Mouse (Mus musculus): Measurements from ENCODE around the gene Actr3. TPM values are rescaled to one million over a fixed set of nuclear protein-coding genes. Genes with fewer than 3 reads are reported as not detected.

The Actr3 gene
- polyA plus RNA-seq, 1 experiment from 2014 or later = 232 TPM

DNA sequence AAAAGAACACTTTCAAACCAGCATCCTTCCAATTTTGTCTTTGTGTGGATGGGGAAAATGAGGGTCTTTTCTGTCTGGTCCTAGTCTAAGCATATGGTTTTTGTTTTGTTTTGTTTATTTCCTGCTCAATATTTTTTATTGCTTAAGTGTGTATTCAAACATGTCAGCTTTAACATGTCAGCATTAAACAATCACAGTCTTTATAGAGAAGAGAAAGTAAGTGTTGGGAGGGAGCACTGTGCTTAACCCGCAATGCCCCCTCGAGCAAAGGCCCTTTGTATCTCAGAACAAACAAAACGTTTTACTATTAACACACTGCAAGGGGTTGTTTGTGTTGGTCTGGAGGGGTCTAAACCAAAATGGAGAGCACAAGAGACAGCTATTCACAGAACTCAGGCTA lies 47.2 kb downstream of the Actr3 start:
- Histone ChIP-seq H3K4me3 (no peak overlapping the region), H3K36me3 (peaks cover 15% of the 10 kb centered on the region), H3K27ac (replicated peaks) (no peak overlapping the region), H3K27me3 (ENCODE audit: low read depth, poor library complexity, severe bottlenecking) (no peaks in the 10 kb centered on the region), H3K4me1 (0 out of 2 replicates have a peak, but pooled peaks cover 5% of the 10 kb centered on the region), H3K9me3 (replicated peaks) (no peaks in the 10 kb centered on the region)
- DNase-seq (ENCODE audit: low spot score) = no peak
- WGBS = 41% methylated on average over 3 of the region's 3 CpGs

DNA sequence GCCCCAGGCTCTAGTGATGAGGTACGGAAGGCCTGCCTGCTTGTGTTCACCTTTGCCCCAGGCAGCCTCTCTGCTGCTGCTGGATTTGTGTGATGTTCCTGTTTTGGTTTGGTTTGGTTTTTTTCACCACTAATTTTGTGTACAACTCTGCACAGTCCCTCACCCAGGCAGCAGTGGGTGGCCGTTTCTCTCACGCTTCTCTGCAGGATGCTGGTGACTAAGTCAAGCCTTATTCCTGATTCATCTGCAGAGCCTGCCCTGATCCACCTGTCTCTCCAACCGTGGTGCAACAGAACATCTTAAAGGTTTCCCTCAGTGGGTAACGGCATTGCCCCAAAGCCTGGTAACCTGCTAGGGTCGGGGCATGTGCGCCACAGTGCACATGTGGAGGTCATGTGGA lies 49.3 kb downstream of the Actr3 start:
- no peaks in the 10 kb centered on the region for H3K27me3 ChIP-seq (ENCODE audit: low read depth, poor library complexity, severe bottlenecking)

DNA sequence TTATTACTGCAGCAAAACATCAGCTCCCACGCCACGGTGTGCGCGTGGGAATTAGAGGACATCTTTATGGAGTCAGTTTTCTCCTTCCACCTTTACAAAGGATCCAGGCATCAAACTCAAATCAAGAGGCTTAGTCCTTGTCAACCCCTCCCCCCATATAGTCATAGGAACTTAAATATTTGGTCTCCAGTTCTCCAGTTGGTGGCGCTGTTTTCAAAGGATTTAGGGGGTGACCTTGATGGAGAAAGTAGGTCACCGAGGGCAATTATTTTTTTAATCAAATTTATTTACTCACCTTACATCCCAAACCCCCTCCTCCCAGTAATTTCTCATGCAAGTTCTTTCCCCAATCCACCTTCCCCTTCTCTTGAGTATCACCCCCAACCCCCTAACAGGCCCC lies 52.9 kb downstream of the Actr3 start:
- Histone ChIP-seq H3K27ac (replicated peaks) (no peak overlapping the region), H3K36me3 (no peaks in the 10 kb centered on the region), H3K9me3 (replicated peaks) (no peaks in the 10 kb centered on the region), H3K4me3 (no peak overlapping the region), H3K27me3 (ENCODE audit: low read depth, poor library complexity, severe bottlenecking) (no peaks in the 10 kb centered on the region), H3K4me1 (no peaks in the 10 kb centered on the region)
- DNase-seq (ENCODE audit: low spot score) = no peak
- WGBS = 57% methylated on average over 6 of the region's 6 CpGs

More for the DNA sequence above, 49.3 kb downstream of the Actr3 start:
- no peaks in the 10 kb centered on the region for H3K9me3 ChIP-seq (replicated peaks)
- DNase-seq (ENCODE audit: low spot score) = no peak
- no peaks in the 10 kb centered on the region for H3K36me3 ChIP-seq
- no peak overlapping the region for H3K4me3 ChIP-seq
- 67% methylated on average over 7 of the region's 7 CpGs for WGBS
- H3K4me1 ChIP-seq = 0 out of 2 replicates have a peak, but pooled peaks cover 5% of the 10 kb centered on the region
- H3K27ac ChIP-seq (replicated peaks) = no peak overlapping the region

DNA sequence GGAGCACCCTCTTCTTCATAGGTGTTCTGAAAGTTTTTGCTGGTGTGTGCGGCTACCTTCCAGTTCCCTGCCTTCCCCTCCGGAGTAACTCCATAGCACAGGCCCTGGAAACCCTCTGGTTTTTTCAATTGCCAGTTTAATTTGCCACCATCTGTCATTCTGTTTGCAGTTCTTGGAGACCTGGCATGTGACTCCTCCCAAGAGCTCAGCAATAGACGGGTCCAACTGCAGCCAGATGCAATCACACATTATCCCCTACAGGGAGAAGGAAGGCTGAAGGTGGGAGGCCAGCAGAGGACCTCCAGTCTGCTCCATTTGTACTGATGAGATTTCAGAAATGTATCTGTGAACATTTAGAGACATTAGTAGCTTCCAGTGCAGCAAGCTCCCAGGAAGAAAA lies 56.6 kb downstream of the Actr3 start:
- no peaks in the 10 kb centered on the region for H3K4me1 ChIP-seq
- no peak overlapping the region for H3K4me3 ChIP-seq
- no peak for DNase-seq (ENCODE audit: low spot score)
- WGBS = 85% methylated on average over 3 of the region's 3 CpGs
- H3K9me3 ChIP-seq (replicated peaks) = no peaks in the 10 kb centered on the region
- H3K27me3 ChIP-seq (ENCODE audit: low read depth, poor library complexity, severe bottlenecking) = no peaks in the 10 kb centered on the region
- no peak overlapping the region for H3K27ac ChIP-seq (replicated peaks)
- no peaks in the 10 kb centered on the region for H3K36me3 ChIP-seq

DNA sequence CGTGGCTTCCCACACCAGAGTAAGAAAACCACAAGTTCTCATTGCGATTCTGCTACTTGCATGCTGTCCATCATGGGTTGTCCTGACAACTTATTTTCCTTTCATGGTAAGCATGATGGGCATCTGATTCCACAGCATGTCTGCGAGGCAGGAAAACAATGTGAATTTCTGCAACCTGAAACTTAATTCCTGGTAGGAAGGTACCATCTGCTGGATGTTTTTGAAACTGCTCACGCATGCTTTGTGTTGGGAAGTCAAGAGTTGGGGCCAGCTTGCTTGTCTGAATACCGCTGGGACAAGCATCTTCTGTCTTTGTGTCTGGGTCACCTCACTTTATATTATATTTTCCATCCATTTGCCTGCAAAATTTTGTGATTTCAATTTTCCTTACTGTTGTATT lies 62.7 kb downstream of the Actr3 start:
- DNase-seq (ENCODE audit: low spot score) = no peak
- Histone ChIP-seq H3K4me3 (no peak overlapping the region), H3K36me3 (no peaks in the 10 kb centered on the region), H3K9me3 (replicated peaks) (no peaks in the 10 kb centered on the region), H3K4me1 (no peaks in the 10 kb centered on the region), H3K27ac (replicated peaks) (no peak overlapping the region), H3K27me3 (ENCODE audit: low read depth, poor library complexity, severe bottlenecking) (no peaks in the 10 kb centered on the region)
- 81% methylated on average over 5 of the region's 5 CpGs for WGBS

DNA sequence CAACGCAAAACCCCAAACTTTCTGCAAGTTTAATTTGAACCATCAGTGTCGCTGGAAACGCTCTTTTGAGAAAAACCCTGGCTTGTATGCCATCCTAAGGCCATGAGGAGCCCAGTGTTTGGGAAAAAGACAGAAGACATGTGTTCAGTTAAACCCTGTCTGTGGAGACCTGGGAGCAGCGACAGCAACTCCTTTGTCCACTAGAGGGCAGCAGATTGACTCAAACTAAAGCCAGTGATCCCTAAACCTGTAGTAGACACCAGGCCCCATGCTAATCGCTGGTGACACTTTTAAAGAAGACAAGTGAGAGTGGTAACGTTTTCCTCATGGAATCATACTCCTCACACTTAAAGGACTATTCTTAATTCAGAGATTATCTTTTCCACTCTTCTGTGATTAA lies 64.7 kb downstream of the Actr3 start:
- Histone ChIP-seq H3K4me3 (no peak overlapping the region), H3K36me3 (no peaks in the 10 kb centered on the region), H3K4me1 (no peaks in the 10 kb centered on the region), H3K9me3 (replicated peaks) (no peaks in the 10 kb centered on the region), H3K27ac (replicated peaks) (no peak overlapping the region), H3K27me3 (ENCODE audit: low read depth, poor library complexity, severe bottlenecking) (no peaks in the 10 kb centered on the region)
- WGBS = 44% methylated on average over 6 of the region's 6 CpGs
- peak; percentile 68 for DNase-seq (ENCODE audit: low spot score)

DNA sequence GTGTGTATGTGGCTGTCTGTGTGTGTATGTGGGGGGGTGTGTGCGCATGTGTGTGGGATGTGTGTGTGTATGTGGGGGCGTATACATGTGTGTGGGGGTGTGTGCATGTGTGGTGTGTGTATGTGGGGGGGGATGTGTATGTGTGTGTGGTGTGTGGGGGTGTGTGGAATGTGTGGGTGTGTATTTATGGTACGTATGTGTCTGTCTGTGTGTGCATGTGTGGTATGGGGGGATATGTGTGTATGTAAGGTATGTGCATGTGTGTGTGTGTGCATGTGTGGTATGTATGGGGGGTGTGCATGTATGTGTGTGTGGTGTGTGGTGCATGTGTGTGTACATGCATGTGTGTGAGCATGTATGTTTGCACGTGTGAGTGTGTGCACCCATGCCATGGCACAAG lies 70.0 kb downstream of the Actr3 start:
- Histone ChIP-seq H3K27ac (replicated peaks) (no peak overlapping the region), H3K4me1 (no peaks in the 10 kb centered on the region), H3K27me3 (ENCODE audit: low read depth, poor library complexity, severe bottlenecking) (no peaks in the 10 kb centered on the region), H3K36me3 (no peaks in the 10 kb centered on the region), H3K9me3 (replicated peaks) (no peaks in the 10 kb centered on the region), H3K4me3 (no peak overlapping the region)
- DNase-seq (ENCODE audit: low spot score) = no peak
- 99% methylated on average over 4 of the region's 4 CpGs for WGBS

DNA sequence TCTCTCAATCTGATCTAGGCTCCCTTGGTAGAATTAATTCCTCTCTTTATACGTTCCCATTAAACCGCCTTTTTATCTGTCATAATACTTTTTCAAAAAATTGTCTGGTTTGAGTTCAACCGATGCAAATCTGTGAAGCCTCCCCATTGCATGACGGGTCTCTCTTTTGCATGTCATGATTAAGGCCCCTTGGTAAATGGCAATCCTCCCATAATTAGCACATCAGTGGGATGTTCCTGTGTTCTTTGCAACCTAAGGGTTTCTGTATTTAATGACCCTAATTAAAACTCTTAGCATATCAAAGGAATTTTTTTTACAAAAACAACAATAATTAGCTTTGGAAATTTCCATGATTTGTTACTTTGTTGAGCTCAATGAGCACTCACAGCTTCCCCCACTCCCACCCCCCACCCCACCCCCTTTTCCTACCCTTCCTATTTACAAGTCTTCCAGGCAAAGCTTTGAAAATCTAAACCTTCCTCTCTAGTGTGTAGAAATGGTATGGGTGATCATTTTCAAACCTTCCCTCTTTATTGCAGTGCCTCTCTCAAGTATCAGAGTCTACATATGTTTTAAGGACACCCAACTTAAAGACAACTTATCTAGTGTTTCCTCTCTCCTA lies 84.0 kb downstream of the Actr3 start:
- H3K36me3 ChIP-seq = no peaks in the 10 kb centered on the region
- no peak overlapping the region for H3K27ac ChIP-seq (replicated peaks)
- 91% methylated on average over 4 of the region's 4 CpGs for WGBS
- H3K4me3 ChIP-seq = no peak overlapping the region
- H3K4me1 ChIP-seq = no peaks in the 10 kb centered on the region
- H3K9me3 ChIP-seq (replicated peaks) = peaks cover 2% of the 10 kb centered on the region; the same call in 1 of the 2 replicates
- no peaks in the 10 kb centered on the region for H3K27me3 ChIP-seq (ENCODE audit: low read depth, poor library complexity, severe bottlenecking)
- DNase-seq (ENCODE audit: low spot score) = no peak

DNA sequence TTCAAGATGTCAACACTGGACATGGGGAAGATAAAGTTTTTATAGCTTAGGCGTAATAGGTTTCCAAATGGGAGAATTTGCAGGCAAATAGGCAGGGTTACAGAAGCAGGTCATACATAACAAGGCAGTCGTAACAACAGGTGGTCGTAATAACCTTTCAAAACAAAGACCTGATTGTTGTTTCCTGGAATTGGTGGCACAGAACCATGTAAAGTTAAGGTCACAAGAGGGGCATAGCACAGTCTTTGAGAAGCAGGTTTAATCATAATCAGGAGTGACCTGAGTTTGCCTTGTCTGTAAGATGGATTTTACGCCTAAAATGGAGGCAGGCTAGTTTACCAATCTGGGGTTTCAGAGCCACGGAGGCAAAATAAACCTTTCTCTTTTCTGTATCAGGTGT lies 84.7 kb downstream of the Actr3 start:
- 88% methylated on average over 5 of the region's 5 CpGs for WGBS

DNA sequence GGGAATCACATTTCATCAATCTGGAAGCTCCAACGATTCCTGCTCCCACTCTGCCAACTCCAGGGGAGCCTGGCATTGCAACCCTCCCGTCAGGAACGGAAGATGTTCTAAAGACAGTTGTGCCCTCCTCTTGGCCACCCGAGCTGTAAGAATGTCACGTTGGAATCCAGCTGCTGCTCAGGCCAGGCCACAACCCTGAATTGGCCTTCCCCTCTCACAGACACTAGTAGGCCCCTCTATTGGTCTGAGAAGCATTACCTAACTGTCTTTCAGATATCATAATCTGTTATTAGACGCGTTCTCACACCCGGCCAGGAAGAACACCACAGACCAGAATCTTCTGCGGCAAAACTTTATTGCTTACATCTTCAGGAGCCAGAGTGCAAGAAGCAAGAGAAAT lies 89.7 kb downstream of the Actr3 start:
- H3K4me1 ChIP-seq = no peaks in the 10 kb centered on the region
- 93% methylated on average over 9 of the region's 9 CpGs for whole genome bisulfite sequencing
- H3K27ac ChIP-seq (replicated peaks) = no peak overlapping the region
- no peak for DNase-seq (ENCODE audit: low spot score)
- no peaks in the 10 kb centered on the region for H3K27me3 ChIP-seq (ENCODE audit: low read depth, poor library complexity, severe bottlenecking)
- no peak overlapping the region for H3K4me3 ChIP-seq
- H3K9me3 ChIP-seq (replicated peaks) = peaks cover 9% of the 10 kb centered on the region; the same call in 1 of the 2 replicates
- H3K36me3 ChIP-seq = no peaks in the 10 kb centered on the region

More for the DNA sequence above, 84.7 kb downstream of the Actr3 start:
- Histone ChIP-seq H3K36me3 (no peaks in the 10 kb centered on the region), H3K4me1 (no peaks in the 10 kb centered on the region), H3K27me3 (ENCODE audit: low read depth, poor library complexity, severe bottlenecking) (no peaks in the 10 kb centered on the region), H3K9me3 (replicated peaks) (peaks cover 2% of the 10 kb centered on the region; the same call in 1 of the 2 replicates), H3K27ac (replicated peaks) (no peak overlapping the region), H3K4me3 (no peak overlapping the region)
- DNase-seq (ENCODE audit: low spot score) = no peak

DNA sequence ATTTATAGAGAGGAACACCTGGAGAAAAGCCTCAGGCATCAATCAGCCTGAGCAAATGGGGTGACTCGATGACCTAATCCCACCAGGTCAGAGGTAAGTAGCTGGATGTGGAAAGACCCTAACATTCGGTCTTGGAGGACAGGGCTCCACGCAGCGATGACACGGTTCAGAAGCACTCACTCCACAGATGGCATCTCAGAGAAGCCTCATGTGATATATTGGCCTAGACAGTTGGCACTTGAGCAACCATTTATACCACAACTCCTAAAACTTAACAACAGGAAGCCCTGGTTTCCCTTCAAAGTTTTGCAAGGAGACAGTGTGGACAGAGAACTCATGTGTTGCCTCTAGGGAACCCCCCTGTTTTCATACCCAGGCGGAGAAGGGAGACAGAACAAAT lies 90.1 kb downstream of the Actr3 start:
- Histone ChIP-seq H3K4me1 (no peaks in the 10 kb centered on the region), H3K4me3 (no peak overlapping the region), H3K27me3 (ENCODE audit: low read depth, poor library complexity, severe bottlenecking) (no peaks in the 10 kb centered on the region), H3K36me3 (no peaks in the 10 kb centered on the region), H3K9me3 (replicated peaks) (peaks cover 9% of the 10 kb centered on the region; the same call in 1 of the 2 replicates), H3K27ac (replicated peaks) (no peak overlapping the region)
- no peak for DNase-seq (ENCODE audit: low spot score)
- 93% methylated on average over 6 of the region's 6 CpGs for WGBS

DNA sequence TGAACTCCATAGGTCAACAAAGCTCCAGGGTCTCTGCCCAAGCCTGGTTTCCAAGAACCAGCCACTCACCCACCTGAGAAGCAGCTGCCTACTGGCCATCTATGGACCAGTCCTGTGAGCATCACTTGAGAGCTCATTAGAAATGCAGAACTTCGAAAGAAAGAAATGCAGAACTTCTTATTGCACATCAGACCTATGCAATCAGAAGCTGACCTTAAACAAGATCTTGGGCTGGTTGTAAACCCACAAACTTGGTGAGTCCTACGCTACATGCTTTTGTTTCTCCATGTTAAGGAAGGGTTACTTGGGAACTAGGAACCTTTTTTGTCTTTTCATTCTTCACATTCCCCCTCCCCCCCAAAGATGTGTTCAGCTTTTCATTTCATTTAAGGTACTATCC lies 92.4 kb downstream of the Actr3 start:
- Histone ChIP-seq H3K9me3 (replicated peaks) (0 out of 2 replicates have a peak, but pooled peaks cover 9% of the 10 kb centered on the region), H3K4me3 (no peak overlapping the region), H3K4me1 (no peaks in the 10 kb centered on the region), H3K27ac (replicated peaks) (no peak overlapping the region), H3K36me3 (no peaks in the 10 kb centered on the region), H3K27me3 (ENCODE audit: low read depth, poor library complexity, severe bottlenecking) (no peaks in the 10 kb centered on the region)
- no peak for DNase-seq (ENCODE audit: low spot score)
- WGBS = 93% methylated on average over 2 of the region's 2 CpGs
